Mouse (Mus musculus) hindbrain, embryonic 14.5 days (tissue): ENCODE measurements around the gene Tgfb2. TPM values are rescaled to one million over a fixed set of nuclear protein-coding genes. Genes with fewer than 3 reads are reported as not detected.

ENCODE experiments used
- ATAC-seq: fragments of 200-750 bp; cut with Nextera tagmentation; 2 replicates; pipeline ENCODE4 v1.8.0; 2017; ENCODE audit warnings: moderate number of reproducible peaks, mild to moderate bottlenecking, moderate TSS enrichment, moderate library complexity; ENCODE audit not compliant: low FRiP score
- DNase-seq: peaks from one replicate; pipeline ENCODE4 v3.0.0-alpha.2; 2015; ENCODE audit warnings: low spot score
- H3K27ac ChIP-seq: fragments of 300-500 bp; sonication (generic); 2 replicates; pipeline ENCODE4 v1.5.1; 2014; ENCODE audit warnings: mild to moderate bottlenecking, moderate library complexity
- H3K27me3 ChIP-seq: fragments of 300-500 bp; sonication (generic); 2 replicates; pipeline ENCODE4 v1.6.1; 2014; ENCODE audit warnings: mild to moderate bottlenecking, low read length, mixed read lengths; ENCODE audit not compliant: control insufficient read depth, insufficient read depth
- H3K36me3 ChIP-seq: fragments of 300-500 bp; sonication (generic); replicated peaks from 2 replicates; pipeline ENCODE4 v1.6.1; 2014; ENCODE audit not compliant: control insufficient read depth, insufficient read depth
- H3K4me1 ChIP-seq: fragments of 300-500 bp; sonication (generic); replicated peaks from 2 replicates; pipeline ENCODE4 v1.6.1; 2014; ENCODE audit warnings: antibody characterized with exemption, low read length, mixed read lengths; ENCODE audit not compliant: control insufficient read depth, insufficient read depth
- H3K4me2 ChIP-seq: fragments of 300-500 bp; sonication (generic); replicated peaks from 2 replicates; pipeline ENCODE4 v1.6.1; 2014; ENCODE audit warnings: mild to moderate bottlenecking, moderate library complexity
- H3K4me3 ChIP-seq: fragments of 300-500 bp; sonication (generic); replicated peaks from 2 replicates; pipeline ENCODE4 v1.5.1; 2014; ENCODE audit warnings: mild to moderate bottlenecking, low read length
- H3K9ac ChIP-seq: fragments of 300-500 bp; sonication (generic); 2 replicates; pipeline ENCODE4 v1.6.1; 2014
- H3K9me3 ChIP-seq: fragments of 300-500 bp; sonication (generic); 2 replicates; pipeline ENCODE4 v1.6.1; 2016; ENCODE audit warnings: low read length; ENCODE audit not compliant: control insufficient read depth
- WGBS: fragments of 180-500 bp; shearing (Covaris S2); extraction: QIAGEN DNeasy Blood & Tissue Kit; methylation state at CpG from one replicate; pipeline ENCODE4 v1.1.7; 2014; 5-methylcytosine and 5-hydroxymethylcytosine counted together
- polyA plus RNA-seq: library from polyadenylated mRNA; unstranded; fragments of >200 nt; fragmentation: Nextera tagmentation; extraction: Ambion mirVana; gene quantifications from 2 replicates; pipeline ENCODE4 v1.2.1, GENCODE M21; 2014

The Tgfb2 gene
- polyA plus RNA-seq, 1 experiment from 2014 or later, result 23.2 TPM

DNA sequence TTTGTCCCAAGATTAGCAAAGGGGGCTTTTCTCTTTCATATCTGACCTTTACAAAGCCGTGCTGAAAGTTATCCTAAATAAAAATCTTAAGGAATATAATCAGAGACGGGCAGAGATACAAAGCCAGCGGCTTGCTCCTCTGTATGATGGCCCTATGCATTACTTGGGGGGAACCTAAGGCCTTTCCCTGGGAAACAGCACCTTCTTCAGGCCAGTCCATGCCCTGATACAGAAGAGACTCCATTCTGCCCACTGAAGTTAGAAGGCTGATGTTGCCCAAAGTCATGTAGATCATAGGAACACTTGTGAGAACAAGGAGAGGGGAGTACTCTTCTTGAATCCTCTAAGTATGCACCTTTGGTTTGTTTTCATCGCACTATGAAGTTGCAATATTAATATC, 13.4 kb downstream of the Tgfb2 start:
- Histone ChIP-seq H3K4me2 (no peak overlapping the region), H3K36me3 (no peaks in the 10 kb centered on the region), H3K4me1 (no peaks in the 10 kb centered on the region), H3K9me3 (no peaks in the 10 kb centered on the region), H3K27ac (no peak overlapping the region), H3K9ac (no peak overlapping the region), H3K4me3 (no peak overlapping the region), H3K27me3 (no peaks in the 10 kb centered on the region)
- no peak for DNase-seq
- WGBS, result 90% methylated on average over 4 of the region's 4 CpGs
- ATAC-seq, result no peak

GRCm38 (mm10) chr1:186691708-186692107, 14.1 kb downstream of the Tgfb2 start:
- Histone ChIP-seq H3K27ac (no peak overlapping the region), H3K4me3 (no peak overlapping the region), H3K36me3 (no peaks in the 10 kb centered on the region), H3K27me3 (no peaks in the 10 kb centered on the region), H3K4me2 (no peak overlapping the region), H3K9me3 (no peaks in the 10 kb centered on the region), H3K4me1 (no peaks in the 10 kb centered on the region), H3K9ac (no peak overlapping the region)
- no peak for ATAC-seq
- WGBS, result 79% methylated on average over 9 of the region's 9 CpGs
- DNase-seq, result no peak

- DNase-seq (no peak), ATAC-seq (no peak)
- no peaks in the 10 kb centered on the region for H3K9me3 ChIP-seq
- no peak overlapping the region for H3K4me2 ChIP-seq
- no peaks in the 10 kb centered on the region for H3K27me3 ChIP-seq
- H3K36me3 ChIP-seq, result no peaks in the 10 kb centered on the region
- 86% methylated on average over 3 of the region's 3 CpGs for WGBS
- H3K4me3 ChIP-seq, result no peak overlapping the region
- no peak overlapping the region for H3K9ac ChIP-seq
- no peak overlapping the region for H3K27ac ChIP-seq
- no peaks in the 10 kb centered on the region for H3K4me1 ChIP-seq
Observed at GRCm38 (mm10) chr1:186684041-186684440, 21.7 kb downstream of the Tgfb2 start.

DNA sequence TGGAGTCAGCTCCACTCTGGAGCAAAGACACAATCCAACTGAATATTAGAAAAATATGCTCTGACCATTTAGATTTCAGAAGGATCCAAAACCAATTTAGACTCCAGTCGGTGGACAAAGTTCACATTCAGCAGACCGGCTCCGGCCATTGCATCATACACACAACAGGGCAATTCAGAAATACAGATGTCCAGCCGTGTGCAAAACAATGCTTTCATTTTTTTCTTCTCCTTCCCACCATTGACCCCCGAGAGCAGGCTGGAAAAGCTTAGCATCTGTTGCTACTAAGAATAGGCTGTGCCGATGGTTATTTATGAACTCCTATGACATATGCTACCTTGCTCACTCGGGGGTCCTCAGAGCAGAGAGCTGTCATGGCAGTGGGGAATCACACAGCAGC, 23.2 kb downstream of the Tgfb2 start:
- no peak overlapping the region for H3K4me3 ChIP-seq
- no peaks in the 10 kb centered on the region for H3K36me3 ChIP-seq
- WGBS, result 28% methylated on average over 7 of the region's 7 CpGs
- H3K9ac ChIP-seq, result no peak overlapping the region
- H3K4me2 ChIP-seq, result no peak overlapping the region
- no peaks in the 10 kb centered on the region for H3K9me3 ChIP-seq
- no peak for ATAC-seq
- H3K27me3 ChIP-seq, result no peaks in the 10 kb centered on the region
- no peaks in the 10 kb centered on the region for H3K4me1 ChIP-seq
- DNase-seq, result no peak
- H3K27ac ChIP-seq, result no peak overlapping the region; the same call in 1 of the 2 replicates

DNA sequence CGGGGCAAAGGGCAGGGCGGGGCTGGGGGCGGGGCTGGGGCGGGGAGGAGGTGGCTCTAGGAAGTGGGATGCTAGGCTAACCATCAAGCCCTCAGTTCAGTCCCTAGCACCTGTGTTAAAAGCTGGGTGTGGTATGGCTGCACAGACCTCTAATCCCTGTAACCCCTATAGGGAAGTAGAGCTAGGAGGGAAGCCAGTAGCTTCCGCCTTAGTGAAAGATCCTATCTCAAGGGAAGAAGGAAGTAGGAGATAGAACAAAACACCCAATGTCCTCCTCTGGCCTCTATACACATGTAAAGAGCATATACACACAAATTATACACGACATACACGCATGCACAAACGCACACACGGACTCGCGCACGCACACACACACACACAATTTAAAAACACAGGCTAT, 28.2 kb downstream of the Tgfb2 start:
- H3K36me3 ChIP-seq, result no peaks in the 10 kb centered on the region
- no peak for DNase-seq
- no peak for ATAC-seq
- no peak overlapping the region for H3K4me2 ChIP-seq
- WGBS, result 89% methylated on average over 12 of the region's 12 CpGs
- no peak overlapping the region for H3K4me3 ChIP-seq
- no peaks in the 10 kb centered on the region for H3K27me3 ChIP-seq
- 0 out of 2 replicates have a peak, but pooled peaks cover 9% of the 10 kb centered on the region for H3K4me1 ChIP-seq
- H3K9ac ChIP-seq, result no peak overlapping the region
- no peak overlapping the region for H3K27ac ChIP-seq
- H3K9me3 ChIP-seq, result no peaks in the 10 kb centered on the region

GRCm38 (mm10) chr1:186676199-186676598, 29.6 kb downstream of the Tgfb2 start:
- Histone ChIP-seq H3K27ac (no peak overlapping the region), H3K36me3 (no peaks in the 10 kb centered on the region), H3K4me1 (0 out of 2 replicates have a peak, but pooled peaks cover 9% of the 10 kb centered on the region), H3K4me2 (no peak overlapping the region), H3K9me3 (no peaks in the 10 kb centered on the region), H3K9ac (no peak overlapping the region), H3K27me3 (no peaks in the 10 kb centered on the region), H3K4me3 (no peak overlapping the region)
- no peak for ATAC-seq
- 55% methylated on average over 5 of the region's 5 CpGs for WGBS
- no peak for DNase-seq

- H3K27ac ChIP-seq, result no peak overlapping the region
- H3K4me3 ChIP-seq, result no peak overlapping the region
- DNase-seq (no peak), ATAC-seq (no peak)
- H3K9ac ChIP-seq, result no peak overlapping the region
- no peaks in the 10 kb centered on the region for H3K27me3 ChIP-seq
- WGBS, result 76% methylated on average over 6 of the region's 6 CpGs
- H3K4me2 ChIP-seq, result no peak overlapping the region
- no peaks in the 10 kb centered on the region for H3K9me3 ChIP-seq
- 0 out of 2 replicates have a peak, but pooled peaks cover 9% of the 10 kb centered on the region for H3K4me1 ChIP-seq
- no peaks in the 10 kb centered on the region for H3K36me3 ChIP-seq
Observed at GRCm38 (mm10) chr1:186675263-186675662, 30.5 kb downstream of the Tgfb2 start.

GRCm38 (mm10) chr1:186674621-186675020, 31.2 kb downstream of the Tgfb2 start:
- 95% methylated on average over 3 of the region's 3 CpGs for WGBS

GRCm38 (mm10) chr1:186673166-186673565, 32.6 kb downstream of the Tgfb2 start:
- WGBS, result 57% methylated on average over 4 of the region's 4 CpGs
- Histone ChIP-seq H3K9ac (no peak overlapping the region), H3K27ac (no peak overlapping the region), H3K4me3 (no peak overlapping the region), H3K9me3 (no peaks in the 10 kb centered on the region), H3K4me2 (no peak overlapping the region), H3K36me3 (no peaks in the 10 kb centered on the region), H3K4me1 (0 out of 2 replicates have a peak, but pooled peaks cover 9% of the 10 kb centered on the region), H3K27me3 (no peaks in the 10 kb centered on the region)
- DNase-seq (no peak), ATAC-seq (no peak)

More at GRCm38 (mm10) chr1:186674621-186675020, 31.2 kb downstream of the Tgfb2 start:
- no peak overlapping the region for H3K27ac ChIP-seq
- no peaks in the 10 kb centered on the region for H3K9me3 ChIP-seq
- H3K4me2 ChIP-seq, result no peak overlapping the region
- no peaks in the 10 kb centered on the region for H3K36me3 ChIP-seq
- no peak overlapping the region for H3K4me3 ChIP-seq
- H3K27me3 ChIP-seq, result no peaks in the 10 kb centered on the region
- no peak overlapping the region for H3K9ac ChIP-seq
- no peak for ATAC-seq
- DNase-seq, result no peak
- 0 out of 2 replicates have a peak, but pooled peaks cover 9% of the 10 kb centered on the region for H3K4me1 ChIP-seq

DNA sequence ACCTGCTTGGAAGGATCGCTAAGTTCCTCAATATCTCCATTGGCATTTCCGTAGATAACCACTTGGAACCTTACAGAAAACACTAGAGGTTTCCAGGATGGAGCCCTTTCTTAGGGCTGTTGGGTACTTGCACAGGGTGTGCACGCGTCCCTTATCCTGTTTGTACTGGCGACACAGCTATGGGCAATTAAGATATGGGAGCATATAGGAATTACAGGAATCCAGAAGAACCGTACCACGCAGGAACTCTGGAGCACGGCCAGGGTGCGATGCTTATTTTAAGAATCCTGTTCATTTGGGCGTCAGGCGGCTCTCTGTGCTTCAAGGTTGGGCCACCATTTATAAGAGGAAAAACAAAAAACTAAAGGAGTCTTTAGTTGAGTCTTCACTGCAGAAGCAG, 42.4 kb downstream of the Tgfb2 start:
- Histone ChIP-seq H3K27ac (no peak overlapping the region), H3K4me2 (no peak overlapping the region), H3K4me3 (no peak overlapping the region), H3K27me3 (no peaks in the 10 kb centered on the region), H3K9ac (no peak overlapping the region), H3K36me3 (no peaks in the 10 kb centered on the region), H3K9me3 (no peaks in the 10 kb centered on the region), H3K4me1 (peaks cover 5% of the 10 kb centered on the region; the same call in 1 of the 2 replicates)
- DNase-seq (no peak), ATAC-seq (no peak)
- WGBS, result 96% methylated on average over 11 of the region's 11 CpGs
